Mouse (Mus musculus) erythroblast, embryonic 14.5 days (primary cell): ENCODE results near the gene Znfx1.

ENCODE experiments used
- GATA1 ChIP-seq: IDR thresholded peaks from 2 replicates; pipeline ENCODE4 v1.6.1; 2012; ENCODE audit warnings: low read length, inconsistent platforms, mixed read lengths
- TAL1 ChIP-seq: IDR thresholded peaks from 3 replicates; pipeline ENCODE4 v1.6.1; 2012; ENCODE audit warnings: low read length, inconsistent platforms, mixed read lengths

DNA sequence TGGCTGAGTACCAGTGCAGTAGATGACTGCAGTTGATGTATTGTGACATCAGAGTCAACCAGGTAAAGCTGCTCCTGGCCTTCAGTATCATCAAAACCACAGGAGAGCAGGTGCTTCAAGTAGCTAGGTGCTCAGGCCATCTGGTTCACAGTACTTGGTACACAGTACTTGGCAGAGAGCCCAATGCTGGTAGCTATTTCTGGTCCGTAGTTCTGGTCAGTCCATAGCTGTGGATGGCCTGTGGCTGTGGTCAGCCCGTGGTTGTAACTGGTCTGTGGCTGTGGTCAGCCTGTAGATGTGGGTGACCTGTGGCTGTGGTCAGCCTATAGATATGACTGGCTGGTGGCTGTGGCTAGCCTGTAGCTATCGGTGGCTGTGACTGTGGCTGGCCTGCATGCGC is 31.9 kb upstream of the Znfx1 start:
- no peak for TF ChIP-seq TAL1
- no peak for TF ChIP-seq GATA1
